Mouse (Mus musculus) neural tube, embryonic 11.5 days (tissue): ENCODE measurements around the gene Smpd2. TPM values are rescaled to one million over a fixed set of nuclear protein-coding genes. Genes with fewer than 3 reads are reported as not detected.

Experiments
- ATAC-seq: fragments of 200-750 bp; cut with Nextera tagmentation; 2 replicates; pipeline ENCODE4 v1.8.0; 2017; ENCODE audit warnings: moderate number of reproducible peaks, mild to moderate bottlenecking, moderate TSS enrichment, moderate library complexity; ENCODE audit not compliant: insufficient read depth, low FRiP score, low TSS enrichment
- DNase-seq: peaks from one replicate; pipeline ENCODE4 v3.0.0-alpha.2; 2015; ENCODE audit warnings: low spot score
- H3K27ac ChIP-seq: fragments of 300-500 bp; sonication (generic); 2 replicates; pipeline ENCODE4 v1.5.1; 2014; ENCODE audit warnings: low read depth, mild to moderate bottlenecking, low read length
- H3K27me3 ChIP-seq: fragments of 300-500 bp; sonication (generic); 2 replicates; pipeline ENCODE4 v1.6.1; 2014; ENCODE audit warnings: mild to moderate bottlenecking, low read length, mixed read lengths; ENCODE audit not compliant: control insufficient read depth, insufficient read depth
- H3K36me3 ChIP-seq: fragments of 300-500 bp; sonication (generic); 2 replicates; pipeline ENCODE4 v1.6.1; 2014; ENCODE audit warnings: mild to moderate bottlenecking, low read length, moderate library complexity, mixed read lengths; ENCODE audit not compliant: control insufficient read depth, insufficient read depth
- H3K4me1 ChIP-seq: fragments of 300-500 bp; sonication (generic); 2 replicates; pipeline ENCODE4 v1.6.1; 2014; ENCODE audit warnings: low read length, mixed read lengths; ENCODE audit not compliant: control insufficient read depth, insufficient read depth
- H3K4me2 ChIP-seq: fragments of 300-500 bp; sonication (generic); 2 replicates; pipeline ENCODE4 v1.6.1; 2014; ENCODE audit warnings: low read depth, mild to moderate bottlenecking, moderate library complexity
- H3K4me3 ChIP-seq: fragments of 300-500 bp; sonication (generic); 2 replicates; pipeline ENCODE4 v1.5.1; 2014; ENCODE audit warnings: low read depth, low read length
- H3K9ac ChIP-seq: fragments of 300-500 bp; sonication (generic); 2 replicates; pipeline ENCODE4 v1.6.1; 2014; ENCODE audit warnings: mild to moderate bottlenecking, low read length
- H3K9me3 ChIP-seq: fragments of 300-500 bp; sonication (generic); 2 replicates; pipeline ENCODE4 v1.6.1; 2016; ENCODE audit warnings: low read length; ENCODE audit not compliant: control insufficient read depth
- WGBS: fragments of 180-500 bp; shearing (Covaris S2); extraction: QIAGEN DNeasy Blood & Tissue Kit; methylation state at CpG from one replicate; pipeline ENCODE4 v1.1.7; 2014; 5-methylcytosine and 5-hydroxymethylcytosine counted together
- polyA plus RNA-seq: library from polyadenylated mRNA; unstranded; fragments of >200 nt; fragmentation: Nextera tagmentation; extraction: Ambion mirVana; gene quantifications from 2 replicates; pipeline ENCODE4 v1.2.1, GENCODE M21; 2014

The Smpd2 gene
- polyA plus RNA-seq = 47.3 and 49.1 TPM in 2 replicates

- Histone ChIP-seq H3K4me2 (peak within 1 kb of the TSS; percentile 98), H3K27me3 (no peaks in the 10 kb centered on the region), H3K36me3 (peaks cover 12% of the 10 kb centered on the region; the same call in 1 of the 2 replicates), H3K4me3 (peak within 1 kb of the TSS; percentile 59), H3K27ac (no peak within 1 kb of the TSS), H3K4me1 (peaks cover 11% of the 10 kb centered on the region), H3K9ac (peak within 1 kb of the TSS; percentile 62), H3K9me3 (no peaks in the 10 kb centered on the region)
- DNase-seq = peak; percentile 97
- ATAC-seq = peak; percentile 97
- WGBS = under 1% methylated on average over 50 of the region's 50 CpGs
Measured at GRCm38 (mm10) chr10:41489708-41490517, at the start of gene Smpd2, which contains the start of gene Ppil6. Gene Smpd2, minus strand, starts transcription at chr10:41490369. Gene Ppil6, plus strand, starts transcription at chr10:41490439.

GRCm38 (mm10) chr10:41538986-41539385, 48.8 kb upstream of the Smpd2 start:
- Histone ChIP-seq H3K4me1 (no peaks in the 10 kb centered on the region), H3K9me3 (no peaks in the 10 kb centered on the region), H3K4me2 (no peak overlapping the region), H3K9ac (no peak overlapping the region), H3K4me3 (no peak overlapping the region), H3K36me3 (peaks cover 2% of the 10 kb centered on the region; the same call in 1 of the 2 replicates), H3K27ac (no peak overlapping the region), H3K27me3 (no peaks in the 10 kb centered on the region)
- DNase-seq (no peak), ATAC-seq (no peak)
- WGBS = 98% methylated on average over 4 of the region's 4 CpGs

GRCm38 (mm10) chr10:41537983-41538330, 47.8 kb upstream of the Smpd2 start:
- H3K9ac ChIP-seq = no peak overlapping the region
- H3K27me3 ChIP-seq = no peaks in the 10 kb centered on the region
- no peaks in the 10 kb centered on the region for H3K9me3 ChIP-seq
- no peak overlapping the region for H3K4me2 ChIP-seq
- ATAC-seq = no peak
- peaks cover 2% of the 10 kb centered on the region for H3K36me3 ChIP-seq
- H3K27ac ChIP-seq = no peak overlapping the region
- 86% methylated on average over 3 of the region's 3 CpGs for WGBS
- H3K4me1 ChIP-seq = no peaks in the 10 kb centered on the region
- no peak for DNase-seq
- H3K4me3 ChIP-seq = no peak overlapping the region

GRCm38 (mm10) chr10:41537226-41537982, 47.2 kb upstream of the Smpd2 start:
- 92% methylated on average over 4 of the region's 4 CpGs for WGBS
- Histone ChIP-seq H3K9me3 (no peaks in the 10 kb centered on the region), H3K4me3 (no peak overlapping the region), H3K4me2 (no peak overlapping the region), H3K4me1 (no peaks in the 10 kb centered on the region), H3K27me3 (no peaks in the 10 kb centered on the region), H3K36me3 (peaks cover 6% of the 10 kb centered on the region), H3K9ac (no peak overlapping the region), H3K27ac (no peak overlapping the region)
- DNase-seq (no peak), ATAC-seq (no peak)

GRCm38 (mm10) chr10:41536714-41537113, 46.5 kb upstream of the Smpd2 start:
- Histone ChIP-seq H3K36me3 (peaks cover 6% of the 10 kb centered on the region), H3K4me3 (no peak overlapping the region), H3K27me3 (no peaks in the 10 kb centered on the region), H3K4me1 (no peaks in the 10 kb centered on the region), H3K9me3 (no peaks in the 10 kb centered on the region), H3K4me2 (no peak overlapping the region), H3K27ac (no peak overlapping the region), H3K9ac (no peak overlapping the region)
- 86% methylated on average over 1 of the region's 1 CpGs for WGBS
- no peak for DNase-seq
- no peak for ATAC-seq

- DNase-seq = no peak
- Histone ChIP-seq H3K9ac (no peak overlapping the region), H3K9me3 (no peaks in the 10 kb centered on the region), H3K4me2 (no peak overlapping the region), H3K4me3 (no peak overlapping the region), H3K36me3 (peaks cover 6% of the 10 kb centered on the region), H3K27me3 (no peaks in the 10 kb centered on the region), H3K4me1 (no peaks in the 10 kb centered on the region), H3K27ac (no peak overlapping the region)
- ATAC-seq = no peak
- 93% methylated on average over 2 of the region's 2 CpGs for WGBS
Measured at GRCm38 (mm10) chr10:41535991-41536390, 45.8 kb upstream of the Smpd2 start.

DNA sequence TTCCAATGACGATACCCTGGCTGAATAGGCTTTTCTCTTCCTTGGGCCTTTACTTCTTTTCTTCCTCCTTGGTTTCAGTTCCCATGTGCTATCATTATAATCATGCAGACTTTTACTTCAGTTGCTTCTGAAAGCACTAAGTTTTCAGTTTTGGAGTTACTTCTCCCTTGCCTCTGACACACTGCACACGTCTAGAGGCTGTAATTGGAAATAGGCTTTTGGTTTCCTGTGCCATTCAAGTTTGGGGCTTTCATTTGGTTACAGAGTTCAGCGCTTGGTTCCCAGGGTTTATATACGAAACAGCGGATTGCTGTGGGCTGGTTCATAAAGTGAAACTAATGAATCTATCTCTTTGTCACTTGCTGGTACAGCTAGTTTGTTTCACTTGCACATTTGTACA, 39.8 kb upstream of the Smpd2 start:
- Histone ChIP-seq H3K9ac (no peak overlapping the region), H3K9me3 (no peaks in the 10 kb centered on the region), H3K36me3 (peaks cover 4% of the 10 kb centered on the region), H3K27me3 (no peaks in the 10 kb centered on the region), H3K4me1 (no peaks in the 10 kb centered on the region), H3K4me3 (no peak overlapping the region), H3K27ac (no peak overlapping the region), H3K4me2 (no peak overlapping the region)
- DNase-seq (no peak), ATAC-seq (no peak)
- 95% methylated on average over 5 of the region's 5 CpGs for WGBS

DNA sequence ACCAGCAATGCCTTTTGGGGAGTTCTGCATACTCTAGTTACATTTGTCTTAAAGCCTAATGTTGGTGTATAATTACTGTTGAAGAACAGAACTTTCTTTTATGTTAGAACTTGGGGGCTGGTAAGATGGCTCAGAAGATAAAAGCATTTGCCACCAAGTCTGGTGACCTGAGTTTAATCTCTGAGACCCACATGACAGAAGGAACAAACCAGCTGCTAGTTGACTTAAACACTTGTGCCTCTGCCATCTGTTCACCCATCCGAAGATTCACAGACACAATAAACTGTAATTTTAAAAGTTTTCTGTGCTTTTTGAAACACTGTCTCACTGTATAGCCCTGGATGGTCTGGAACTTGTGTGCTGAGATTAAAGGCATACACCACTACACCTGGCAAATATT, 35.5 kb upstream of the Smpd2 start:
- Histone ChIP-seq H3K4me3 (no peak overlapping the region), H3K4me2 (no peak overlapping the region), H3K27me3 (no peaks in the 10 kb centered on the region), H3K36me3 (no peaks in the 10 kb centered on the region; the same call in 1 of the 2 replicates), H3K9ac (no peak overlapping the region), H3K4me1 (peaks cover 12% of the 10 kb centered on the region), H3K9me3 (no peaks in the 10 kb centered on the region), H3K27ac (no peak overlapping the region)
- DNase-seq = no peak
- ATAC-seq = no peak
- 83% methylated on average over 1 of the region's 1 CpGs for WGBS
